Mouse (Mus musculus) lung, postnatal 0 days (tissue): Measurements from ENCODE around the gene Zfp462.

ENCODE experiments used
- CTCF ChIP-seq: IDR thresholded peaks from 2 replicates; pipeline ENCODE4 v1.5.1; 2016; ENCODE audit warnings: antibody characterized with exemption, mild to moderate bottlenecking
- EP300 ChIP-seq: IDR thresholded peaks from 2 replicates; pipeline ENCODE4 v1.6.1; 2016; ENCODE audit warnings: antibody characterized with exemption, mild to moderate bottlenecking, control low read depth

DNA sequence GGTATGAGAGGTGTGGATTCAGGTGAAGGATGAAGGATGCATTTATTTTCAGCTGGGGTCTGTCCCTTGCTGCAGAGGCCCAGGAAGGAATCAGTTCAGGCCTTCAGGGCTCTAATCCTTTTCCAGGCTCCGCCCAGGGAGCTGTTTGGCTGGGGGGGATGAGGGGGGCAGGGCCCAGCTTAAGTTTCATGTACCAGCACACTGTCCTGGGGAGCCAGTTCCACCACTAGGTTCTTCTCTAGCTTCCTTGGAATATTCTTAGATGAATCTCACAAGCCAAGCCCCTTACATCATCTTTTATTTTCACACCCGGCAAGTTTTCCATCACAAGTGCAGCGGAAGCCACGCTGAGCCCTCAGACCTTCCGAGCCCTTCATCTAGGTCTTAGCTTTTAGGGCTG, 85.6 kb downstream of the Zfp462 start:
- no peak for TF ChIP-seq EP300
- no peak for TF ChIP-seq CTCF
